Mouse (Mus musculus) gastrocnemius, postnatal 4 days (tissue): ENCODE measurements around the gene Galnt2. TPM values are rescaled to one million over a fixed set of nuclear protein-coding genes. Genes with fewer than 3 reads are reported as not detected.
A peak's percentile ranks its signal among the peaks of the same experiment; 100 is the strongest.

Source experiments
- DNase-seq, 2 experiments: peaks; one replicate each; pipeline ENCODE4 v3.0.0; 2021 to 2022; ENCODE audit warnings: low spot score in 2 of 2, mixed read lengths in 2 of 2
- total RNA-seq, 2 experiments: library from RNA; stranded (reverse); gene quantifications; 2 replicates each; pipeline ENCODE4 v1.2.3; 2021

Gene Galnt2
- total RNA-seq, 2 experiments from 2014 or later: 47.4 to 54.6 TPM

GRCm38 (mm10) chr8:124289481-124290050 is 58.4 kb downstream of the Galnt2 start:
- no peak for DNase-seq

GRCm38 (mm10) chr8:124290911-124291691 is 59.9 kb downstream of the Galnt2 start:
- DNase-seq: no peak

GRCm38 (mm10) chr8:124291693-124292092 is 60.5 kb downstream of the Galnt2 start:
- no peak for DNase-seq

GRCm38 (mm10) chr8:124292965-124293364 is 61.8 kb downstream of the Galnt2 start:
- no peak for DNase-seq

- DNase-seq: peak in 1 of 2 experiments; percentile 35
These were observed 63.2 kb downstream of the Galnt2 start for GRCm38 (mm10) chr8:124294425-124294824.

- no peak for DNase-seq
These were observed 63.7 kb downstream of the Galnt2 start for GRCm38 (mm10) chr8:124294900-124295299.

GRCm38 (mm10) chr8:124295357-124295756 is 64.2 kb downstream of the Galnt2 start:
- DNase-seq: no peak

GRCm38 (mm10) chr8:124301512-124301911 is 70.3 kb downstream of the Galnt2 start:
- peak in 1 of 2 experiments; percentile 39 for DNase-seq

- no peak for DNase-seq
These were observed 70.9 kb downstream of the Galnt2 start for GRCm38 (mm10) chr8:124301935-124302555.

- DNase-seq: no peak
These were observed 72.2 kb downstream of the Galnt2 start for GRCm38 (mm10) chr8:124303211-124303902.

- no peak for DNase-seq
These were observed 73.0 kb downstream of the Galnt2 start for GRCm38 (mm10) chr8:124304141-124304540.

- DNase-seq: no peak
These were observed 75.4 kb downstream of the Galnt2 start for GRCm38 (mm10) chr8:124306574-124306973.

- DNase-seq: no peak
These were observed 76.5 kb downstream of the Galnt2 start for GRCm38 (mm10) chr8:124307700-124308099.

GRCm38 (mm10) chr8:124310509-124310908 is 79.3 kb downstream of the Galnt2 start:
- DNase-seq: no peak

- DNase-seq: no peak
These were observed 79.9 kb downstream of the Galnt2 start for GRCm38 (mm10) chr8:124311111-124311510.

GRCm38 (mm10) chr8:124311723-124312122 is 80.5 kb downstream of the Galnt2 start:
- DNase-seq: no peak

- DNase-seq: no peak
These were observed 81.0 kb downstream of the Galnt2 start for GRCm38 (mm10) chr8:124312228-124312627.

GRCm38 (mm10) chr8:124314803-124315202 is 83.6 kb downstream of the Galnt2 start:
- no peak for DNase-seq

GRCm38 (mm10) chr8:124316466-124317136 is 85.4 kb downstream of the Galnt2 start:
- peak in 1 of 2 experiments; percentile 57 for DNase-seq

- DNase-seq: no peak
These were observed 86.0 kb downstream of the Galnt2 start for GRCm38 (mm10) chr8:124317191-124317682.

GRCm38 (mm10) chr8:124317821-124318220 is 86.6 kb downstream of the Galnt2 start:
- DNase-seq: no peak
